Mouse (Mus musculus): Measurements from ENCODE around the gene Acsl3.

Gene Acsl3

GRCm38 (mm10) chr1:78686872-78687271, 29.2 kb downstream of the Acsl3 start:
- peak; percentile 9 for DNase-seq (ENCODE audit: low read depth, low spot score)

GRCm38 (mm10) chr1:78688149-78688548, 30.5 kb downstream of the Acsl3 start:
- DNase-seq (ENCODE audit: low read depth, low spot score), result no peak

- DNase-seq (ENCODE audit: low read depth, low spot score), result no peak
These were observed 37.1 kb downstream of the Acsl3 start for GRCm38 (mm10) chr1:78694503-78695258.

GRCm38 (mm10) chr1:78696305-78696704, 38.7 kb downstream of the Acsl3 start:
- DNase-seq (ENCODE audit: low read depth, low spot score), result no peak

- no peak for DNase-seq (ENCODE audit: low read depth, low spot score)
These were observed 39.3 kb downstream of the Acsl3 start for GRCm38 (mm10) chr1:78696903-78697302.

- no peak for DNase-seq (ENCODE audit: low read depth, low spot score)
These were observed 40.5 kb downstream of the Acsl3 start for GRCm38 (mm10) chr1:78698138-78698537.

- no peak for DNase-seq (ENCODE audit: low read depth, low spot score)
These were observed 44.1 kb downstream of the Acsl3 start for GRCm38 (mm10) chr1:78701740-78702139.

GRCm38 (mm10) chr1:78702282-78702963, 44.8 kb downstream of the Acsl3 start:
- no peak for DNase-seq (ENCODE audit: low read depth, low spot score)

- no peak for DNase-seq (ENCODE audit: low read depth, low spot score)
These were observed 45.3 kb downstream of the Acsl3 start for GRCm38 (mm10) chr1:78702964-78703285.

GRCm38 (mm10) chr1:78706338-78706737, 48.7 kb downstream of the Acsl3 start:
- DNase-seq (ENCODE audit: low read depth, low spot score), result no peak

- DNase-seq (ENCODE audit: low read depth, low spot score), result peak; percentile 13
These were observed 49.7 kb downstream of the Acsl3 start for GRCm38 (mm10) chr1:78707280-78707679.

GRCm38 (mm10) chr1:78710026-78710425, 52.4 kb downstream of the Acsl3 start:
- DNase-seq (ENCODE audit: low read depth, low spot score), result no peak

- DNase-seq (ENCODE audit: low read depth, low spot score), result no peak
These were observed 53.1 kb downstream of the Acsl3 start for GRCm38 (mm10) chr1:78710613-78711329.

GRCm38 (mm10) chr1:78724458-78725190, 67.0 kb downstream of the Acsl3 start:
- DNase-seq (ENCODE audit: low read depth, low spot score), result peak; percentile 86

GRCm38 (mm10) chr1:78725191-78725490, 67.5 kb downstream of the Acsl3 start:
- no peak for DNase-seq (ENCODE audit: low read depth, low spot score)

GRCm38 (mm10) chr1:78725617-78726223, 68.1 kb downstream of the Acsl3 start:
- DNase-seq (ENCODE audit: low read depth, low spot score), result no peak

- no peak for DNase-seq (ENCODE audit: low read depth, low spot score)
These were observed 72.6 kb downstream of the Acsl3 start for GRCm38 (mm10) chr1:78730114-78730720.

GRCm38 (mm10) chr1:78732290-78732689, 74.7 kb downstream of the Acsl3 start:
- DNase-seq (ENCODE audit: low read depth, low spot score), result no peak

- no peak for DNase-seq (ENCODE audit: low read depth, low spot score)
These were observed 76.8 kb downstream of the Acsl3 start for GRCm38 (mm10) chr1:78734261-78735000.

- DNase-seq (ENCODE audit: low read depth, low spot score), result peak; percentile 47
These were observed 80.0 kb downstream of the Acsl3 start for GRCm38 (mm10) chr1:78737646-78738045.

GRCm38 (mm10) chr1:78740676-78741075, 83.1 kb downstream of the Acsl3 start:
- no peak for DNase-seq (ENCODE audit: low read depth, low spot score)
